Mouse (Mus musculus) intestine, embryonic 14.5 days (tissue): ENCODE results near the gene Tmcc3. TPM values are rescaled to one million over a fixed set of nuclear protein-coding genes. Genes with fewer than 3 reads are reported as not detected.

ENCODE experiments used
- ATAC-seq: fragments of 200-750 bp; cut with Nextera tagmentation; replicated peaks from 2 replicates; pipeline ENCODE4 v1.8.0; 2017; ENCODE audit warnings: low read depth, moderate number of reproducible peaks, moderate TSS enrichment, moderate library complexity; ENCODE audit not compliant: low FRiP score, low TSS enrichment
- DNase-seq: peaks from one replicate; pipeline ENCODE4 v3.0.0-alpha.2; 2018; ENCODE audit warnings: low spot score
- H3K27ac ChIP-seq: fragments of 300-500 bp; sonication (generic); 2 replicates; pipeline ENCODE4 v1.5.1; 2014; ENCODE audit warnings: low read depth, mild to moderate bottlenecking, control low read depth
- H3K27me3 ChIP-seq: fragments of 300-500 bp; sonication (generic); replicated peaks from 2 replicates; pipeline ENCODE4 v1.6.1; 2014; ENCODE audit warnings: low read length, control low read depth; ENCODE audit not compliant: control insufficient read depth, insufficient read depth
- H3K36me3 ChIP-seq: fragments of 300-500 bp; sonication (generic); 2 replicates; pipeline ENCODE4 v1.6.1; 2014; ENCODE audit warnings: low read length, control low read depth; ENCODE audit not compliant: control insufficient read depth, insufficient read depth
- H3K4me1 ChIP-seq: fragments of 300-500 bp; sonication (generic); replicated peaks from 2 replicates; pipeline ENCODE4 v1.6.1; 2014; ENCODE audit warnings: low read length, control low read depth, mixed read lengths; ENCODE audit not compliant: control insufficient read depth, insufficient read depth
- H3K4me2 ChIP-seq: fragments of 300-500 bp; sonication (generic); 2 replicates; pipeline ENCODE4 v1.6.1; 2014; ENCODE audit warnings: low read length
- H3K4me3 ChIP-seq: fragments of 300-500 bp; sonication (generic); 2 replicates; pipeline ENCODE4 v1.5.1; 2014; ENCODE audit warnings: low read depth, low read length, control low read depth, mixed read lengths
- H3K9ac ChIP-seq: fragments of 300-500 bp; sonication (generic); 2 replicates; pipeline ENCODE4 v1.6.1; 2014; ENCODE audit warnings: mild to moderate bottlenecking, low read length
- H3K9me3 ChIP-seq: fragments of 300-500 bp; sonication (generic); 2 replicates; pipeline ENCODE4 v1.6.1; 2016; ENCODE audit warnings: low read length, control low read depth; ENCODE audit not compliant: control insufficient read depth
- WGBS: fragments of 180-500 bp; shearing (Covaris S2); extraction: QIAGEN DNeasy Blood & Tissue Kit; methylation state at CpG from one replicate; pipeline ENCODE4 v1.1.7; 2014; 5-methylcytosine and 5-hydroxymethylcytosine counted together
- polyA plus RNA-seq: library from polyadenylated mRNA; unstranded; fragments of >200 nt; fragmentation: Nextera tagmentation; extraction: Ambion mirVana; gene quantifications from 2 replicates; pipeline ENCODE4 v1.2.1, GENCODE M21; 2014

Tmcc3 gene
- polyA plus RNA-seq, 1 experiment from 2014 or later: 10.4 TPM

GRCm38 (mm10) chr10:94376941-94377340, 65.2 kb downstream of the Tmcc3 start:
- no peak overlapping the region for H3K4me3 ChIP-seq
- H3K27me3 ChIP-seq: no peaks in the 10 kb centered on the region
- H3K9ac ChIP-seq: no peak overlapping the region
- no peak for ATAC-seq
- no peak overlapping the region for H3K27ac ChIP-seq
- 59% methylated on average over 4 of the region's 4 CpGs for WGBS
- no peak for DNase-seq
- H3K4me1 ChIP-seq: no peaks in the 10 kb centered on the region
- H3K36me3 ChIP-seq: no peaks in the 10 kb centered on the region
- no peak overlapping the region for H3K4me2 ChIP-seq
- H3K9me3 ChIP-seq: no peaks in the 10 kb centered on the region

GRCm38 (mm10) chr10:94377844-94378243, 66.1 kb downstream of the Tmcc3 start:
- no peak overlapping the region for H3K27ac ChIP-seq
- H3K4me3 ChIP-seq: no peak overlapping the region
- ATAC-seq (no peak), DNase-seq (no peak)
- H3K9me3 ChIP-seq: no peaks in the 10 kb centered on the region
- no peaks in the 10 kb centered on the region for H3K27me3 ChIP-seq
- no peak overlapping the region for H3K4me2 ChIP-seq
- WGBS: 86% methylated on average over 10 of the region's 10 CpGs
- no peak overlapping the region for H3K9ac ChIP-seq
- H3K36me3 ChIP-seq: no peaks in the 10 kb centered on the region
- no peaks in the 10 kb centered on the region for H3K4me1 ChIP-seq

GRCm38 (mm10) chr10:94378383-94378782, 66.6 kb downstream of the Tmcc3 start:
- Histone ChIP-seq H3K27me3 (no peaks in the 10 kb centered on the region), H3K4me3 (no peak overlapping the region), H3K9ac (no peak overlapping the region), H3K9me3 (no peaks in the 10 kb centered on the region), H3K27ac (no peak overlapping the region), H3K4me1 (no peaks in the 10 kb centered on the region), H3K4me2 (no peak overlapping the region), H3K36me3 (no peaks in the 10 kb centered on the region)
- ATAC-seq: no peak
- no peak for DNase-seq
- WGBS: 54% methylated on average over 13 of the region's 13 CpGs

DNA sequence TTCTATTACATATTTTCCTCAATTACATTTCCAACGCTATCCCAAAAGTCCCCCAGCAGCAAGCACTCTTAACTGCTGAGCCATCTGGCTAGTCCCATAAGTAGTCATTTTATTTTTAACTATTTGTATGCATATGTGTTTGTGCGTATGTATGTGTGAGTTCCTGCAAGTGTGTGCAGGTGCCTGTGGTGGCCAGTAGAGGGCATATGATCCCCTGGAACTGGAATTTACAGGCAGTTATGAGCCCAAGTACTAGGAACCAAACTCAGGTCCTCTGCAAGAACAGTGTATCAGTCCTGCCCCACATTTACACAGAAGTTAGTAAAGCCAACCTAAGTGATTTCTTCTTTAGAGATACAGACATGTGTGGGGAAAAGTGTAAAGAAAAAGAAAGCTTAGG, 68.3 kb downstream of the Tmcc3 start:
- Histone ChIP-seq H3K27me3 (no peaks in the 10 kb centered on the region), H3K9ac (no peak overlapping the region), H3K36me3 (no peaks in the 10 kb centered on the region), H3K4me1 (no peaks in the 10 kb centered on the region), H3K4me3 (no peak overlapping the region), H3K4me2 (no peak overlapping the region), H3K27ac (no peak overlapping the region), H3K9me3 (0 out of 2 replicates have a peak, but pooled peaks cover 3% of the 10 kb centered on the region)
- DNase-seq (no peak), ATAC-seq (no peak)
- 92% methylated on average over 2 of the region's 2 CpGs for WGBS

GRCm38 (mm10) chr10:94380662-94381392, 69.1 kb downstream of the Tmcc3 start:
- no peak for ATAC-seq
- Histone ChIP-seq H3K4me2 (no peak overlapping the region), H3K27ac (no peak overlapping the region), H3K4me3 (no peak overlapping the region), H3K27me3 (no peaks in the 10 kb centered on the region), H3K4me1 (no peaks in the 10 kb centered on the region), H3K9ac (no peak overlapping the region), H3K36me3 (no peaks in the 10 kb centered on the region), H3K9me3 (peaks cover 8% of the 10 kb centered on the region)
- 64% methylated on average over 9 of the region's 9 CpGs for WGBS
- no peak for DNase-seq

DNA sequence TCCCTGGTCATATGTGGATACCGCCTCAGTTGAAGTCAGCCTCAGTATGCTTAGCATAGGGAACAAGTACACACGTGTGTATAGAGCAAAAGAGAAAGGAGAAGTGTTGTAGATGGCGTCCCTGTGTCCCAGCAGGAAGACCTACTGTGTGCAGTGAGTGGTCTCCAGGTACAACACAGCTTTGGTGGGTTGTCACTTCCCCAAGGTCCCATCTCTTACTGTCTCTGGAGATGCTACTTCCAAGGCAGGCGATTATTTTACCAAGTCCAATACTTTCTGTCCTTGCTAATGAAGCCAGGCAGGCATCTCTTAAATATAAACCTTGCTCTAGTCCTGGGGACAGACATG, 69.6 kb downstream of the Tmcc3 start:
- H3K4me3 ChIP-seq: no peak overlapping the region
- DNase-seq (no peak), ATAC-seq (no peak)
- H3K9ac ChIP-seq: no peak overlapping the region
- no peak overlapping the region for H3K4me2 ChIP-seq
- no peaks in the 10 kb centered on the region for H3K4me1 ChIP-seq
- 83% methylated on average over 4 of the region's 4 CpGs for WGBS
- H3K36me3 ChIP-seq: no peaks in the 10 kb centered on the region
- H3K27me3 ChIP-seq: no peaks in the 10 kb centered on the region
- no peak overlapping the region for H3K27ac ChIP-seq
- H3K9me3 ChIP-seq: peaks cover 13% of the 10 kb centered on the region

GRCm38 (mm10) chr10:94382618-94383017, 70.9 kb downstream of the Tmcc3 start:
- no peak overlapping the region for H3K27ac ChIP-seq
- H3K9ac ChIP-seq: no peak overlapping the region
- H3K36me3 ChIP-seq: no peaks in the 10 kb centered on the region
- peaks cover 15% of the 10 kb centered on the region for H3K9me3 ChIP-seq
- H3K4me3 ChIP-seq: no peak overlapping the region
- DNase-seq (no peak), ATAC-seq (no peak)
- no peaks in the 10 kb centered on the region for H3K27me3 ChIP-seq
- 91% methylated on average over 14 of the region's 14 CpGs for WGBS
- no peak overlapping the region for H3K4me2 ChIP-seq
- H3K4me1 ChIP-seq: no peaks in the 10 kb centered on the region

DNA sequence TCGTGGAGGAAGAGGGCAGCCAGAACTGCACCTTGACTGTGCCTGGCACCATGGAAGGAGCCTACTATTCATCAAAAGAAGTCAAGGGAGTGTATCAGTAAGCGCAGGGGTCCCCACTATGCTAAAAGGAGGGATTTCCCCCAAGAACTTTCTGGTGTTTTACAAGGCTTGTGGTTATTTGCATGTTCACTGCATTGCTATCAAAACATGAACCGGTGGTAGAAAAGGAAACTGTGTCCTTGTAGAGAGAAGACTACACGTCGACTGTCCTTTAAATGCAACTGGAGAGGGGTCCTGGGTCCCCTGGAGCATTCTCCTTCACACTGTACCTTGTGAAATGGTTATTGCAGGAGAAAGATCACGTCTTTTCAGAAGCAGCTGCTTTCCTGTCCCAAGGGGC, 71.8 kb downstream of the Tmcc3 start:
- Histone ChIP-seq H3K9me3 (peaks cover 15% of the 10 kb centered on the region), H3K36me3 (no peaks in the 10 kb centered on the region), H3K4me3 (no peak overlapping the region), H3K4me1 (no peaks in the 10 kb centered on the region), H3K9ac (no peak overlapping the region), H3K27ac (no peak overlapping the region), H3K4me2 (no peak overlapping the region), H3K27me3 (no peaks in the 10 kb centered on the region)
- ATAC-seq (no peak), DNase-seq (no peak)
- whole genome bisulfite sequencing: 86% methylated on average over 6 of the region's 6 CpGs

DNA sequence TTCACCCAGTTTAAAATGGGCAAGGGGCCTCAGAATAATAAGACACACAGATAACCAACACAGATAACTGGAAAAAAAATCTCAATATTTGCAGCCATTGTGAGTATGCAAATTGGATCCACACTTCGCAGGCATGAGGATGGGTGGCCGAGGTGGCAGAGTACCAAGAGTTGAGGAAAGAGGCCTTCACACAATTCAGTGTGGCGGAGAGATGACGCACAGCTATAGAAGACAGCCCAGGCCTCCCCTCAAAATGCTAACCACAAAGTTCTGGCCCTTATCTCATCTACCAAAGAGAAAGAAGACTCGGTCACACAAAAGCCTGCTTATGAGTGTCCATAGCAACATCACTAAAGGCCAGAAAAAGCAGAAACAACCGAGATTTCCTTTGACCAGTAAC, 77.5 kb downstream of the Tmcc3 start:
- Histone ChIP-seq H3K27me3 (no peaks in the 10 kb centered on the region), H3K4me1 (no peaks in the 10 kb centered on the region), H3K9ac (no peak overlapping the region), H3K9me3 (peaks cover 15% of the 10 kb centered on the region), H3K36me3 (no peaks in the 10 kb centered on the region), H3K27ac (no peak overlapping the region), H3K4me3 (no peak overlapping the region), H3K4me2 (no peak overlapping the region)
- DNase-seq (no peak), ATAC-seq (no peak)
- WGBS: 85% methylated on average over 6 of the region's 6 CpGs
